Mouse (Mus musculus): ENCODE results near the gene Ctnnbip1.

DNA sequence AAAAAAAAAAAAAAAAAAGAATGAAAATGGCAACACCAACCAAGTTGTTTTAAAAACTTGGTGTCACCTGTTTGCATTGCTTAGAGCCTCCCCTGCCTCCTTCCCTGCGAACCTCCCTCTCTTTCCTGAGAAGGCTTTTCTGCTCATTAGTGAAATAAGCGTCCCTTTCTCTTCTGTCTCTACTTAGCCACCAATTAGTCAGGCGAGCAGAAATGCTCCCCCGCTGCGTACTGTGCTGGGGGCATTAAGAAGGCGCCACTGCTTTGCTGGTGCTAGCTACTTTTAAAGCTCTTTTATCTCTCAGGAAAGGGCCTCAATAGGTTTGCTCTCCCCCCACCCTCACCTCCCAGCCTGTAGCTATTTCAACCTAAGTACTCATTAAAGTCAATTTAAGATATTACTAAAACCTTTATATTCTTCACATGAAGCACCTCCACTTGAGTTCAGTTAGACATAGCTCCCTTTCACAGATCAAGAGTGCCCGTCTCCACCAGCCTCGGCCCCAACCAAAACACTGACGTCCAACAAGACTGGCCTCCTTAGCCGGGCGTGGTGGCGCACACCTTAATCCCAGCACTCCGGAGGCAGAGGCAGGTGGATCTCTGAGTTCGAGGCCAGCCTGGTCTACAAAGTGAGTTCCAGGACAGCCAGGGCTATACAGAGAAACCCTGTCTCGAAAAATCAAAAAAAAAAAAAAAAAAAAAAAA lies 12.6 kb upstream of the Ctnnbip1 start:
- TF ChIP-seq CTCF (IDR thresholded peaks at IDR 0.05; ENCODE audit: extremely low read depth, insufficient read length, insufficient replicate concordance, low read depth, low read length) (no peak), POLR2A (IDR thresholded peaks at IDR 0.05; ENCODE audit: low read depth, low read length) (no peak)

All from small intestine, adult 2 months (tissue).